Mouse (Mus musculus) embryo, embryonic 10 days (tissue): Measurements from ENCODE around the gene Gm4498.
"Not testable (repeated sequence)": the region's sequence is repeated elsewhere in the genome, so short reads cannot be mapped to it uniquely, and the experiment has no call there.

Experiments
- DNase-seq: peaks from one replicate; pipeline ENCODE4 v3.0.0-alpha.2; 2015; ENCODE audit warnings: low spot score

Gm4498 gene

DNA sequence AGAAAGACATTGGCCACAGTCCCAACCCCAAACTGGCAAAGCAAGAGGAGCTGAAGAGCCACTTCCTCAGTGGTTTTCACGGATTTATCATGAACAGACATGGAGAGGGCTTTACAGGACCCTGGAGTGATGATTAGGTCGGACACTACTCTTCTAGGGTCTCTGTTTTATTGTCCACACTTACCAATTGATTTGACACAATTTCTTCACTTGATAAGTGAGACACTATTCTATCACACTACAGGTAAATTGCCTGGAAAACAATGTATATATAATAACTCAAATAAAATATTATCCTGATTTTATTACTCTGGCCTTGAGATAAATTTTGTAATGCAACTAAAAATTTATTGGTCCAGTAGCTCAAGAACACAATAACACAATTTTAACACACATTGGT lies at the start of gene Gm4498:
Gm4498 (minus strand) TSS at position 101 of the 400 bp plus-strand sequence.
- DNase-seq = not testable (repeated sequence)

DNA sequence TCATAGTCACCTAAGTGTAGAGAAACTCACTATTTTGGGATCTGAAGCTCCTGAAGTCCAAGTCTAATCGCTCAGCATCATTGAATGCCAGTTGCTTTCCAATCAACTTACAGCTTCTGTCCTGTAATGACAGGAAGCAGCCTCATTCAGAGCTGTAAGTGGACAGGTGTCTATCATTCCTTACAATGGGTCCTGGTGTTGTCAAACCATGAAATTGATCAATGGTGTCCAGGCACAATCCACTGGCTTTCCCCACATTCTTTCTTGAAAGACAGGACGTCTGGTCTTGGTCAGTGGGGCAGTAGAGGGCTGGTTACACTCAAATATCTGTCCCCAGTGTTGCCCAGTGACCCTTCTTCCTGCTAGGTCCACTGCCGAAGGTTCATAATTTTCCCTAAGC lies 29.1 kb upstream of the Gm4498 start, which contains the start of gene Gm5890:
Gm5890 (minus strand) TSS at position 101 of the 400 bp plus-strand sequence.
- not testable (repeated sequence) for DNase-seq

DNA sequence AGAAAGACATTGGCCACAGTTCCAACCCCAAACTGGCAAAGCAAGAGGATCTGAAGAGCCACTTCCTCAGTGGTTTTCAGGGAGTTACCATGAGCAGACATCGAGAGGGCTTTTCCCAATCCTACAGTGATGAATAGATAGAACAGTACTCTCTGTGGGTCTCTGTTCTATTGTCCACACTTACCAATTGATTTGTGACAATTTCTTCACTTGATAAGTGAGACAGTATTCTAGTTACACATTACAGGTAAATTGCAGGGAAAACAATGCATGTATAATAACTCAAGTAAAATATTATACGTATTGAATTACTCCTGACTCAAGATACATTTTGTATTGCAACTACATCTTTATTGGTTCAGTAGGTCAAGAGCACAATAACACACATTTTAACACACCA lies 28.1 kb downstream of the Gm4498 start, which contains the start of gene Gm6164:
Gm6164 (minus strand) TSS at position 101 of the 400 bp plus-strand sequence.
- not testable (repeated sequence) for DNase-seq

DNA sequence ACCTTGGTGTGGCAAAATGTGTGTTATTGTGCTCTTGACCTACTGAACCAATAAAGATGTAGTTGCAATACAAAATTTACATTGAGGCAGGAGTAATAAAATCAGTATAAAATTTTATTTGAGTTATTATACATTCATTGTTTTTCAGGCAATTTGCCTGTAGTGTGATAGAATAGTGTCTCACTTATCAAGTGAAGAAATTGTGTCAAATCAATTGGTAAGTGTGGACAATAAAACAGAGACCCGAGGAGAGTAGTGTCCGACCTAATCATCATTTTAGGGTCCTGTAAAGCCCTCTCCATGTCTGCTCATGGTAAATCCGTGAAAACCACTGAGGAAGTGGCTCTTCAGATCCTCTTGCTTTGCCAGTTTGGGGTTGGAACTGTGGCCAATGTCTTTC lies 40.2 kb downstream of the Gm4498 start, which contains the start of gene Vmn1r95:
Vmn1r95 (plus strand) TSS at position 301 of the 400 bp plus-strand sequence.
- DNase-seq = not testable (repeated sequence)
